In the genomic region with DNA sequence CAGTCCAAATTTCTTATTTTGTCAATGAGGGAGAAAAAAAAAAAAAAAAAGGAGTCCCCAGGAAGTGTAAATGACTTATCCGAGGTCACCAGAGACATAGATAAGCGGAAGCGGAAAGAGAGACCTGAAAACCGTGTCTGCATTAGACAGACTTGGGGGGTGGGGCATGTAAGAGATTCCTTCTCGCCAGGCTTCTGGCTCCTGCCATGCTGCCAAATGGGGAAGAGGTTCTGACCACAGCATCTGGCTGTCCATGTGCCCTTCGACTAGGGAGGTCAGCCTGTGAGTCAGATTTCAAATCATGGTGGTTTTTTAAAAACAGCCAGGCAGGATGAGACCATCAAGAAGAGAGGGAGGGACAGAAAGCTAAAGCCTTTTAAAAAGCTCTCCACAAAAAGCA, we compare ENCODE assay signal across 8 mouse cellular contexts. TPM values are rescaled to one million over a fixed set of nuclear protein-coding genes. Genes with fewer than 3 reads are reported as not detected.
DNase-seq lines count a peak whose midpoint lies in the region; ATAC-seq and TF ChIP-seq lines count a peak whose summit lies in the region.

No protein-coding gene starts in this region.

- H3K4me1 ChIP-seq in kidney, embryonic 14.5 days (ENCODE audit: control insufficient read depth, insufficient read depth, low read length) = peaks cover 7% of the 10 kb centered on the region; the same call in 1 of the 2 replicates
- peaks cover 12% of the 10 kb centered on the region for H3K4me1 ChIP-seq in heart, postnatal 0 days (ENCODE audit: control insufficient read depth, insufficient read depth)
- H3K4me1 ChIP-seq in liver, embryonic 12.5 days = peaks cover 12% of the 10 kb centered on the region

- 13% methylated on average over 6 of the region's 6 CpGs for WGBS in kidney, embryonic 14.5 days
- WGBS in heart, postnatal 0 days = 14% methylated on average over 6 of the region's 6 CpGs
- WGBS in liver, embryonic 12.5 days (ENCODE audit: insufficient replicate concordance) = 2% methylated on average over 6 of the region's 6 CpGs

- H3K4me3 ChIP-seq in kidney, embryonic 14.5 days (ENCODE audit: low read length) = no peak overlapping the region
- no peak overlapping the region for H3K4me3 ChIP-seq in heart, postnatal 0 days (ENCODE audit: low read depth, low read length)
- H3K4me3 ChIP-seq in liver, embryonic 12.5 days = peak overlapping the region; percentile 44

- no peak overlapping the region for H3K9ac ChIP-seq in kidney, embryonic 14.5 days (ENCODE audit: low read depth, low read length)
- H3K9ac ChIP-seq in heart, postnatal 0 days (replicated peaks; ENCODE audit: low read depth, low read length) = no peak overlapping the region
- no peak overlapping the region for H3K9ac ChIP-seq in liver, embryonic 12.5 days

- H3K27me3 ChIP-seq in kidney, embryonic 14.5 days (ENCODE audit: control insufficient read depth, insufficient read depth, low read length) = no peaks in the 10 kb centered on the region
- H3K27me3 ChIP-seq in heart, postnatal 0 days (ENCODE audit: control insufficient read depth, insufficient read depth, low read length) = no peaks in the 10 kb centered on the region
- no peaks in the 10 kb centered on the region for H3K27me3 ChIP-seq in liver, embryonic 12.5 days (replicated peaks)

- no peak for TF ChIP-seq EP300 in heart, postnatal 0 days (IDR thresholded peaks at IDR 0.05; ENCODE audit: low read depth)

- no peak for ATAC-seq in kidney, embryonic 14.5 days (ENCODE audit: low FRiP score, low TSS enrichment)
- no peak for ATAC-seq in heart, postnatal 0 days (ENCODE audit: insufficient read depth, low read depth)
- peak; percentile 66 for ATAC-seq in liver, embryonic 12.5 days

- H3K4me2 ChIP-seq in kidney, embryonic 14.5 days (replicated peaks; ENCODE audit: low read depth, low read length) = no peak overlapping the region; the same call in 1 of the 2 replicates
- H3K4me2 ChIP-seq in heart, postnatal 0 days (ENCODE audit: low read depth, low read length) = peak overlapping the region; percentile 16
- H3K4me2 ChIP-seq in liver, embryonic 12.5 days = peak overlapping the region; percentile 71

- TF ChIP-seq CTCF in heart, postnatal 0 days (IDR thresholded peaks at IDR 0.05; ENCODE audit: low read depth) = no peak

- H3K9me3 ChIP-seq in kidney, embryonic 14.5 days (ENCODE audit: control insufficient read depth, low read length) = no peaks in the 10 kb centered on the region
- no peaks in the 10 kb centered on the region; the same call in 1 of the 2 replicates for H3K9me3 ChIP-seq in heart, postnatal 0 days (replicated peaks; ENCODE audit: control insufficient read depth, low read length)
- H3K9me3 ChIP-seq in liver, embryonic 12.5 days (replicated peaks) = no peaks in the 10 kb centered on the region

- H3K36me3 ChIP-seq in kidney, embryonic 14.5 days (ENCODE audit: control insufficient read depth, insufficient read depth, low read length) = no peaks in the 10 kb centered on the region
- H3K36me3 ChIP-seq in heart, postnatal 0 days (replicated peaks; ENCODE audit: control insufficient read depth, insufficient read depth, low read length) = no peaks in the 10 kb centered on the region
- H3K36me3 ChIP-seq in liver, embryonic 12.5 days = no peaks in the 10 kb centered on the region

- peak; percentile 14 for DNase-seq in kidney, adult 11 months
- peak; percentile 80 for DNase-seq in embryo, embryonic 9.5 days (ENCODE audit: extremely low spot score)
- no peak for DNase-seq in heart, postnatal 0 days (ENCODE audit: low spot score)
- no peak for DNase-seq in urinary bladder, postnatal 4 days (ENCODE audit: low spot score in 2 of 2)
- no peak for DNase-seq in cerebellum, adult 18-20 months
- no peak for DNase-seq in spleen, adult 18-20 months

- no peak overlapping the region for H3K27ac ChIP-seq in kidney, embryonic 14.5 days (ENCODE audit: low read depth, low read length)
- H3K27ac ChIP-seq in heart, postnatal 0 days (ENCODE audit: low read depth) = no peak overlapping the region
- H3K27ac ChIP-seq in liver, embryonic 12.5 days = no peak overlapping the region

RNA-seq across cellular contexts. Expression of gene Prtg, which starts 15.0 kb away (rescaled TPM):
- polyA plus RNA-seq in kidney, embryonic 14.5 days (2014; fragmentation: Nextera tagmentation; extraction: Ambion mirVana) = 3.4 and 4.6 TPM in 2 replicates
- 0.04 and 0.73 TPM in 2 replicates for total RNA-seq in heart, postnatal 0 days (2014; rRNA removed; ENCODE audit: low replicate concordance)
- 0.15 and 0.31 TPM in 2 replicates for polyA plus RNA-seq in heart, postnatal 0 days (2015; fragmentation: Nextera tagmentation; extraction: Ambion mirVana)
- polyA plus RNA-seq in liver, embryonic 12.5 days (2016; fragmentation: Nextera tagmentation; extraction: Ambion mirVana) = 0.37 and 0.52 TPM in 2 replicates

Comparison
In these comparisons a context has a peak if more than half of its experiments do, and no peak if none do; other contexts are left out.
1. DNase-seq: peak in kidney, adult 11 months (single experiment) and embryo, embryonic 9.5 days (single experiment); none in heart, postnatal 0 days (single experiment), urinary bladder, postnatal 4 days (0 of 2), cerebellum, adult 18-20 months (0 of 2) and spleen, adult 18-20 months (0 of 2).